Mouse (Mus musculus) forebrain, embryonic 13.5 days (tissue): ENCODE measurements around the gene Arhgap10. TPM values are rescaled to one million over a fixed set of nuclear protein-coding genes. Genes with fewer than 3 reads are reported as not detected.
A peak's percentile ranks its signal among the peaks of the same experiment; 100 is the strongest.

ENCODE experiments used
- ATAC-seq: fragments of 200-750 bp; cut with Nextera tagmentation; 2 replicates; pipeline ENCODE4 v1.8.0; 2017
- H3K27ac ChIP-seq: fragments of 300-500 bp; sonication (generic); 2 replicates; pipeline ENCODE4 v1.5.1; 2015; ENCODE audit warnings: inconsistent platforms, mild to moderate bottlenecking, moderate library complexity
- H3K27me3 ChIP-seq: fragments of 300-500 bp; sonication (generic); 2 replicates; pipeline ENCODE4 v1.6.1; 2015; ENCODE audit warnings: mild to moderate bottlenecking, inconsistent platforms
- H3K36me3 ChIP-seq: fragments of 300-500 bp; sonication (generic); 2 replicates; pipeline ENCODE4 v1.6.1; 2015; ENCODE audit warnings: mild to moderate bottlenecking, inconsistent platforms; ENCODE audit not compliant: poor library complexity, severe bottlenecking
- H3K4me1 ChIP-seq: fragments of 300-500 bp; sonication (generic); 2 replicates; pipeline ENCODE4 v1.6.1; 2015; ENCODE audit warnings: inconsistent platforms
- H3K4me2 ChIP-seq: fragments of 300-500 bp; sonication (generic); 2 replicates; pipeline ENCODE4 v1.6.1; 2015; ENCODE audit warnings: inconsistent platforms, mild to moderate bottlenecking, moderate library complexity
- H3K4me3 ChIP-seq: fragments of 300-500 bp; sonication (generic); 2 replicates; pipeline ENCODE4 v1.5.1; 2015; ENCODE audit warnings: mild to moderate bottlenecking, inconsistent platforms
- H3K9ac ChIP-seq: fragments of 300-500 bp; sonication (generic); 2 replicates; pipeline ENCODE4 v1.6.1; 2015; ENCODE audit warnings: mild to moderate bottlenecking, inconsistent platforms
- H3K9me3 ChIP-seq: fragments of 300-500 bp; sonication (generic); replicated peaks from 2 replicates; pipeline ENCODE4 v1.6.1; 2016; ENCODE audit warnings: inconsistent platforms
- WGBS: fragments of 180-500 bp; shearing (Covaris S2); methylation state at CpG from one replicate; pipeline ENCODE4 v1.1.7; 2015; 5-methylcytosine and 5-hydroxymethylcytosine counted together
- polyA plus RNA-seq: library from polyadenylated mRNA; unstranded; fragments of >200 nt; fragmentation: Nextera tagmentation; extraction: Ambion mirVana; gene quantifications from 2 replicates; pipeline ENCODE4 v1.2.1, GENCODE M21; 2015

Arhgap10 gene
- polyA plus RNA-seq, 1 experiment from 2014 or later: 5.2 TPM

GRCm38 (mm10) chr8:77214665-77215064 is 303.1 kb downstream of the Arhgap10 start:
- H3K9me3 ChIP-seq: no peaks in the 10 kb centered on the region
- H3K27ac ChIP-seq: no peak overlapping the region
- peaks cover 5% of the 10 kb centered on the region for H3K4me1 ChIP-seq
- no peak overlapping the region for H3K4me3 ChIP-seq
- H3K9ac ChIP-seq: no peak overlapping the region
- no peak overlapping the region for H3K4me2 ChIP-seq
- no peaks in the 10 kb centered on the region for H3K36me3 ChIP-seq
- 66% methylated on average over 8 of the region's 8 CpGs for WGBS
- no peaks in the 10 kb centered on the region for H3K27me3 ChIP-seq
- ATAC-seq: peak; percentile 59; the same call in 1 of the 2 replicates

GRCm38 (mm10) chr8:77213893-77214464 is 303.8 kb downstream of the Arhgap10 start:
- Histone ChIP-seq H3K4me2 (no peak overlapping the region), H3K27me3 (no peaks in the 10 kb centered on the region), H3K27ac (no peak overlapping the region), H3K36me3 (no peaks in the 10 kb centered on the region), H3K9me3 (no peaks in the 10 kb centered on the region), H3K9ac (no peak overlapping the region), H3K4me1 (peaks cover 5% of the 10 kb centered on the region), H3K4me3 (no peak overlapping the region)
- ATAC-seq: no peak
- 82% methylated on average over 3 of the region's 3 CpGs for WGBS

DNA sequence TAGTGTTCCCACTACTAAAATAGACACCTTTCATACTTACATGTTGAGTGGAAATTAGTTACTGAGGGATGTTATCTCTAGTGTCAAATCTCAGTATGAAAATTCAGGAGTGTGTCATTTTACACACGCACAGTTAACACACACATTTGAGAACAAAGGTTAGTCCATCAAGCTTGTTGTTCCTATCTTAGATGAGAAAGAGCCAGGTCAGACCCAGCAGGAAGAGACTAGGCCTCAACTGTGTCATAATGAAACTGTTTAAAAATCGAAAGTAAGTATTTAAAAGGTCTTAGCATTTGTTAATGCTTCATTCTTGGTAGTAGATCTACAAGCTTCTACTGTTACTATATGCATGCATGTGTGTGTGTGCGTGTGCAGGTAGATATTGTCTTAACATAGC is 308.5 kb downstream of the Arhgap10 start:
- H3K36me3 ChIP-seq: no peaks in the 10 kb centered on the region
- no peak overlapping the region for H3K27ac ChIP-seq
- H3K27me3 ChIP-seq: no peaks in the 10 kb centered on the region
- H3K4me2 ChIP-seq: no peak overlapping the region
- no peak for ATAC-seq
- H3K4me1 ChIP-seq: peaks cover under 1% of the 10 kb centered on the region; the same call in 1 of the 2 replicates
- no peak overlapping the region for H3K9ac ChIP-seq
- H3K9me3 ChIP-seq: no peaks in the 10 kb centered on the region
- no peak overlapping the region for H3K4me3 ChIP-seq
- 90% methylated on average over 3 of the region's 3 CpGs for WGBS

Other genes starting within 250 kb of the Arhgap10 start
- 21.5 and 22.0 TPM in 2 replicates for gene Prmt9, start 31.4 kb upstream of the Arhgap10 start, polyA plus RNA-seq
- 56.1 and 57.0 TPM in 2 replicates for gene Tmem184c, start 92.7 kb upstream of the Arhgap10 start, polyA plus RNA-seq
- gene Ednra, start 206.5 kb upstream of the Arhgap10 start, polyA plus RNA-seq: 3.9 TPM in 2 replicates